Mouse (Mus musculus) heart, postnatal 4 days (tissue): ENCODE measurements around the gene Cyp46a1. TPM values are rescaled to one million over a fixed set of nuclear protein-coding genes. Genes with fewer than 3 reads are reported as not detected.

Source experiments
- DNase-seq: peaks from one replicate; pipeline ENCODE4 v3.0.0; 2021
- total RNA-seq, 2 experiments: library from RNA; stranded (reverse); gene quantifications; 2 replicates each; pipeline ENCODE4 v1.2.3; 2021

Gene Cyp46a1
- 1 to 10 TPM; 2.5 to 3.3 TPM for total RNA-seq

DNA sequence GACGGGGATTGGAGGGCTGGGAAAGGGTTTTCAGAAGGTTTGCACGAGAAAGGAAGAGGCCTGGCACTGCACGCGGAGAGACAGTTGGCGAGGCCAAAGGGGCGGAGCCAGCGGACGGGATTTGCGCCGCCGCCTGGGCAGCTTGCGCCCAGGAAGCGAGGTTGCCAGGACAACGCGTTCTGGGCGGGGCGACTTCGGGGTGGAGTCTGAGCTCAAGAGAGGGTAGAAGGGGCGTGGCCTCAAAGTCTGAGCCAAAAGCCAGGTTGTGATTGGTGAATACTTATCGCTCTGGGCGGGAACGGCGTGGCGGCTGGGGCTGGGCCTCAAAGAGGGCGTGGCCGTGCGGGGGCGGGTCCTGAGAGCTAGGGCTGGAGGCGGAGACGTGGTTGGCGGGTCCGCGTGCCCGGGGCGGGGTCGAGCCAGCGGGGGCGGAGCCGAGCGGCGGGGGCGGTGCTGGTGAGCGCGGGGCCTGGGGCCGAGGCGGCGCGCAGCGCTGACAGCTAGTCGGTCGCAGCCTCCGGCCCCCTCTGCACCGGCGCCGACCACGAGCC is at the start of gene Cyp46a1:
Gene Cyp46a1, plus strand, starts transcription at position 487 of the 551 bp plus-strand sequence.
- peak; percentile 100 for DNase-seq

DNA sequence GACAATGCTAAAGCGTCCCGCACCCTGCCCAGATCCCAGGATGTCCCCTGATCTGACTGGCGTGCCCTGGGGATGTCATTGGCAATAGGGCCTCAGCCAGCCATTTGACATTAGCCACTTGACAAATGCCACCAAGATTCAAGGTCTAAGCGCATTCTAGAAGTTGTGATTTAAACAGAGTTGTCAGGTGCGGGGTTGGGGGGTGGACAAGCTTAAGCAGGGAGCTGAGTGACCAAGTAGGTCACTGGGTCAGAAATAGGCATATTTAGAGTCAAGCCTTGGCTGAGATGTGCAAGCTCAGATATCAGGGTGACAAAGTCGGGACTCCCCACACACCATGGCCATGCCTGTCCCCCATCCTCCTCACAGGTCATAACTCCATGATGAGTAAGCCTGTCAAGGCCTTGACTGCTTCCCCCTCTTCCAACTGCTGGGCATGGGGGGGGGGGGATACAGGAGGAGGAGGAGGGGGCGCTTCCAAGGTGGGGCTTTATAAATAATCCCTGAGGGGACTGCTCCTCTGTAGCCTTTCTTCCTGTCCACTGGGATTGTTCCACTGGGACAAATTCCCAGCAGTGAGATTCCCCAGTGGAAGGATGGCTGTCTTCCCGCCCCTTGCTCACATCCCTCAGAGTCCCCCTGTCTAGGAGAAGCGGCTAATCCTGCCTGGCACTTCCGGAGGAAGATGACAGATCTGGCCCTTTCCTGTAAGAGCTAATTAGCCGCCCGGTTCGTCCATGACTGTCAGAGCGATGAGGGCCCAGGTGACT is 49.5 kb upstream of the Cyp46a1 start:
- DNase-seq = no peak

DNA sequence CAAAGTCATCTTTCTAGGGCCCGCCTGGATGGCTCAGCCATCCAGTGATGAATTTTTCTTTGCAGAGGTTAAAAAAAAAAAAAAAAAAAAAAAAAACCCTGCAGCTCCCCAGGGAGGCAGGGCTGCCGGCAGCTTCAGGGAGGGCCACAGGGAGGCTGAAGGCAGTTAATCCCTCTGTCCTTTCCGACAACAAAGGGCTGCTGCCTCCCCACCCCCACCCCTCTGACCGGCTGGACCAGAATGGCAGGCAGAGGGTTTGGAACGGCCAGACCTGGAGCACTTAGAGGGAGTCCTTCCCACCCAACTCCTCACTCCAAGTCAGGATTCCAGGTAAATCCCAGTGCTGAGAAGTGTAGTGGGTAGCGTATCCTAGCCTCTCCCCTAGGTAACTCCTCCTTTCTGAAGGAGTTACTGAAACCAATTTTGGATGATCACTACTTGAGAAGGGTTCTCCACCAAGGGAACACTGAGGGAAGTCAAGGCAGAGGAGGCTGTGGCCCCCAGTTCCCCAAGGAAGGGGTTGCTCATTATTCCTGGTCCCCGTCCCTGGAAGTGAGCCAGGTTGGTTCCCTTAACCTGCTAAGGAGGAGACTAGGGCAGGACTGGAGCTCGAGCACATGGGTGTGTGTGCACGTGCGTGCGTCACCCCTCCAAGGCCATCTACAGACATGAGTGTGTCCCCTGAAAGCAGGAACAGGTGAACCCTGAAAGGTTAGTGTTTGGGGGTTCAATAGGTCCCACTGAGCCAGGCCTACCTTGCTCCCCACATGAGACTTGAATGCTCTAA is 48.8 kb upstream of the Cyp46a1 start:
- DNase-seq = no peak

DNA sequence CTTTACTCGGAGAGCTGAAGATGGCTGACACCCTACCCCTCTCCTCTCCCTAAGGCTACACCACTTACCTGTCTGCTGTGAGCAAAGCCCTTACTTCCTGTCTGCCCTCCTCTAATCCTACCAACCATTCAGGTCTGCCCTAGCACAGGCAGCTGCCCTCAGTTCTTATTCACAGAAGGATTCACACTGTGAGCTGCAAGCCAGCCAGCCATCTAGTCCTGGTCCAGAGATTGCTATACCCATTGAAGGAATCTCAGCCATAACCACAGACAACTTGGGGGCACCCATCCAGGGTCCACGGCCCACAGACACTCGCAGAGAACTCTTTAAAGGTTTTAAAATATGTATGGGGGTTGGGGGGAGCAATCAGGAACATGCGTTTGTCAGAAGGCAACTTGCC is 47.8 kb upstream of the Cyp46a1 start:
- no peak for DNase-seq

DNA sequence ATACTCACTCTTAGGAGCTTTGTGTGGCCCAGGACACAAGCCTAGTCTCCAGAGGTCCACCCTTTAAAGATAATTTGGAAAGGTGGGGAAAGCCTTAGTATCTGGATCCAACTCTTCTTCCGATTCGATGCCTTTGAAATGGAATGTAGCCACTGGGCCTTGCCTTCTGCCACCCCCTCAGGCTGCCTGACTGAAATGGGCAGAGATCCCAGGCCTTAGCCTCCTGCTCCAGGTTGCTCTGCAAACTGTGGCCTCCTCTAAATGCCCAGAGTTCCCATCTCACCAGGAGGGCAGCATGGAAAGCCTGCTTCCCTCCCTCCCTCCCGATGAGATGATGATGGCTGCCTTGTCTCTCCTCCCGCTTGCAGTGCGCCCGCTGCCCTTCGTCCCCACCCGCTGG is 47.2 kb upstream of the Cyp46a1 start:
- no peak for DNase-seq

DNA sequence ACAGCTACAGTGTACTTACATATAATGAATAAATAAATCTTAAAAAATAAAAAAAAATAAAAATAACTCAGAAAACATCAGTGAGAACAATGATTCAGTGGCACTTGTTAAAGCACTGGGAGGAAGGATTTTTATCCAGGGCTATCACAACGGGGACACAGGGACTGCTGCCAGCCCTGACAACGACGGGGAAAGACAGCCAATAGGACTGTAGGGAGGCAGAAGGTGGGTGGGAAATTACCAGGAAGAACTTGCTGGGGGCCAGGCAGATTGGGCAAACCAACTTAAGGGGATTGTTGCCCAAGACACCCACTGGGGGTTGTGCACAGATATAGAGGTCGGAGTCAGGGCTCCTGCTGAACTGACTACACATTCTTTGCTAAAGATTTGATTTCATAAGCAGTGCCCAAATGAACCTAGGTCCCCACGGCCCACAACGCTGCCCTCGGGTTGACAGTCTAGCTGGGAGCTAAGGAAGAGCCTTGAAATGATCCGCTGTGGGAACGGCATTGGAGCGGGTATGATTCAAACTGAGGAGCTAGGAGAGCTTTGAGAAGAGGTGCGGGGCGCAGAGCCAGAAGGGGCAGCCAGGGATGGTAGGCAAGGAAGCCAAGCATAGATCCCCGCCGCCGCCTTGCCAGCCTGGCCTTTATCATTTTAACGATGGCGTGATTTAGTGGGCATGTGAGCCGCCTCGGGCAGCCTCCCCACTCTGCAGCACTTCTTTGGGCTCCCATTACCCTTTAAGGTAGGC is 45.9 kb upstream of the Cyp46a1 start:
- DNase-seq = no peak

DNA sequence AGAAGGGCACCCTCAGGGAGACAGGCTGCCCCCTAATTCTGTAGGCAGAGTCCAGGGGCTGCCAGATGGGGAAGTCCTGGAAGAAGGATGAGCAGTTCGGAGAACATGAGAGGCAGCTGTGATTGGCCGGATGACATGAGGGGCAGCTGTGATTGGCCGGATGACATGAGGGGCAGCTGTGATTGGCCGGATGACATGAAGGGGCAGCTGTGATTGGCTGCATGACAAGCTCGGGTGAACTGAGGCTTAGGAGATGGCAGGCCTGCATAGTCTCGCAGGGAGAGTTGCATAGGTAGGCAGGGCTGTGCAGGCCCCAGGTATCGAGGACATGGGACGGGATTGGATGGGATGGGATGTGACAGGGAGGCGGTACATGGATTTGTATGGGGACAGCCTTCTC is 41.8 kb upstream of the Cyp46a1 start:
- peak; percentile 45 for DNase-seq

DNA sequence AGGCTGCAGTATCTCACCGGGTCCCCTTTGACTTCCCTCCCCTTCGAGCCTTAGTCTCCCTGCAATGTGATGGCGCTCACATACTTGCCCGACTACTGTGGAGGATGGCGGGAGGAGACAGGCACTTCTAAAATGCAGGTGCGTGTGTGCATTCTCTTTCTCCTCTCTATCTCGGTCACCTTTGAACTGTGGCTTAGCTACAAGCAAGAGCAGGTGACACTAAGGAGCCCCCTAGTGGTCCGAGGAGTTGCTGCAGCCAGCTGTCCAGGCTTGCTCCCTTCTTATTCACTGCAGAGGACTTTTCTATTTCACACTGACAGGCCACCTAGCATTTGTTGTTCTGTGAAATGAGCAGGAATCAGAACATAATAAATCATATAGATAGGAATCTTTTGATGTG is 41.2 kb upstream of the Cyp46a1 start:
- peak; percentile 85 for DNase-seq

DNA sequence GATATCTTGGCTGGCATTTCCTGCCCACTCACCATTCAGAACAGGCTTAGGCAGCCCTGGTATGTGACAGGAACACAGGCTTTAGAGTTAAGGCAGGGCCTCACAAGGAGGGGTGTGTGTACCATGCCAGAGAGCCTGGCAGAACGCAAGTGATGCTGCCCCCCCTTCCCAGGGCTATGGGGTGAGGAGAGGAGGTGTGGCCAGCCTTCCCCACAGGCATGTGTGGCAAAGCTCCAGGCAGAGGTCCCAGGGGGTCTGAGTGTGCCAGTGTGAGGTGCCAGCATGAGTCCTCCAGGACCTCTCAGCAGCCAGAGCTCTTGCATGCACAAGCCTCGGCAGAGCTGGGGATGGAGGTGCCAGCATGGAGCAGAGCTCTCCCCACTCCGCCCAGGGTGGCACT is 39.6 kb upstream of the Cyp46a1 start:
- no peak for DNase-seq

DNA sequence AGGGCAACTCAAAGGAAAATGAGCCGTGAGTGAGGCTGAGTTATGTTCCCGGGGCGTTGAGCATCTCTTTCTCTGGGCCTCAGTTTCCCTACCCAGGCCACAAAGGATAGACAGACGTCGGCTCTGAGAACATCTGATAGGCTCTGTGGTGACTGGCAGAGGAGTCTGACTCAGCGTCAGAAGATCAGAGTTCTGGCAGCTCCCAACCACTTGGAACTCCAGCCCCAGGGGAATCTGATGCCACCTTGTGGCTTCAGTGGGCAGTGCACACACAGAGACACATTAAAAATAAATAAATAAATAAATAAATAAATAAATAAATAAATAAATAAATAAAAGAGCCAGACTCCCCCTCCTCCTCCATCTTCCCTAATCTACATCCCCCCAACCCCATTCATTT is 37.1 kb upstream of the Cyp46a1 start:
- peak; percentile 40 for DNase-seq

DNA sequence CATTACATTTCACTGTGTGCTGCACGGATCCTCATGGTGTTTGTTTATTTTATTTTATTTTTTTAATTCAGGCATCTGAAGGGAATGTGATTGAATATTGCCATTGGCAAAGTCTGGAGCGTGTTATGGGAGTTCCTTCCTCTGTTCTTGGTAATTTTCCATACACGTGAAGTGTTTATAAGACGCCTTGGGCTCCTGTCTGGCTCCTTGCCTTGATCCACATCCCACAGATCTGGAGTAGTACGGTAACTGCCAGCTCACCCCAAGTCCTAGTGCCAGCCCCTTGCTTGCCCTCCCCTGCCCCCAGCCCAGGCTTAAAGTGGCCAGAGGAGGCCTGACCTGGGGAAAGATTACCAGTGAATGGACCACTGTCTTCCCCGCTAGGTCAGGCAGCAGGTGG is 33.2 kb upstream of the Cyp46a1 start:
- DNase-seq = no peak

DNA sequence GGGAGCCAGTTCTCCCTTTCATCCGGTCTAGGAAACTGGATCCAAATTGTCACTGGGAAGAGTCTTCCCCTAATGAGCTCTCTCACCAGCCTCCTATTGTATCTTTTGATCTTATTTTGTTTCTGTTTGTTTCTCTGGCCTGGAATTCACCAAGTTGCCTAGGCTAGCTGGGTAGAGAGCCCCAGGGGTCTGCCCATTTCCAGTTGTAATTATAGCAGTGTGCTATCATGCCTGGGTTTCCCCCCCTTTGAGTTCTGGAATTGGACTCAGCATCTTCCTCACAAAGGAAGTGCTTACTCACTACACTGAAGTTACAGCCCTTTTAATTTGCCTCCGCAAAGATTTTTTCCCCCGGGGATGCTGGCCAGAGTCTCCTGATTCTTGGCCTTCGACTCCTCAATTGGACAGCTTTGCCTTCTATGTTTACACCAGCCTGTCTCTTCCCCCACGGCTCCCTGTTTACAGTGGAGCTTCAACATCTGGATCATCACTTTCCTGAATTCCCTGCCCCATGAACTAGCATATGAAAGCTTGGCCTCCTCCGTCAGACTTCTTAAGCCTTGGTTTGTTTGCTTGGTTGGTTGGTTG is 30.3 kb upstream of the Cyp46a1 start:
- no peak for DNase-seq

DNA sequence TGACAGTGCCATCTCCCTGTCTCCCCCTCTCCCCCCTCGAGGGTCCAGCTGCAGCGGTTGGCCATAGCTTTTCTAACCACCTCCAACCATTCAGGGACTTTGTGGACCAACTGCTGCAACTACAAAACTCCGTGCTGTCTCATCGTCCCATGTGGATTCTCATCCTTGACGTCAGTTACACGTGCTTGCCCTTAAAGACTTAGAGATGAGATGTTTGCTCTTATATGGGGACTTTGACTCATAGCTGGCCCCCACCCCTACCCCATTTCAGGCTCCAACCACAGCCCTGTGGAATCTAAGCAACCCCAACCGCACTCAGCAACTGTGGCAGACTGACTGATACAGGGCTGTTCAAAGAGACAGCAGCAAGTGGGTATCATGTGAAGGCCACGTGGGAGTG is 29.0 kb upstream of the Cyp46a1 start:
- no peak for DNase-seq

DNA sequence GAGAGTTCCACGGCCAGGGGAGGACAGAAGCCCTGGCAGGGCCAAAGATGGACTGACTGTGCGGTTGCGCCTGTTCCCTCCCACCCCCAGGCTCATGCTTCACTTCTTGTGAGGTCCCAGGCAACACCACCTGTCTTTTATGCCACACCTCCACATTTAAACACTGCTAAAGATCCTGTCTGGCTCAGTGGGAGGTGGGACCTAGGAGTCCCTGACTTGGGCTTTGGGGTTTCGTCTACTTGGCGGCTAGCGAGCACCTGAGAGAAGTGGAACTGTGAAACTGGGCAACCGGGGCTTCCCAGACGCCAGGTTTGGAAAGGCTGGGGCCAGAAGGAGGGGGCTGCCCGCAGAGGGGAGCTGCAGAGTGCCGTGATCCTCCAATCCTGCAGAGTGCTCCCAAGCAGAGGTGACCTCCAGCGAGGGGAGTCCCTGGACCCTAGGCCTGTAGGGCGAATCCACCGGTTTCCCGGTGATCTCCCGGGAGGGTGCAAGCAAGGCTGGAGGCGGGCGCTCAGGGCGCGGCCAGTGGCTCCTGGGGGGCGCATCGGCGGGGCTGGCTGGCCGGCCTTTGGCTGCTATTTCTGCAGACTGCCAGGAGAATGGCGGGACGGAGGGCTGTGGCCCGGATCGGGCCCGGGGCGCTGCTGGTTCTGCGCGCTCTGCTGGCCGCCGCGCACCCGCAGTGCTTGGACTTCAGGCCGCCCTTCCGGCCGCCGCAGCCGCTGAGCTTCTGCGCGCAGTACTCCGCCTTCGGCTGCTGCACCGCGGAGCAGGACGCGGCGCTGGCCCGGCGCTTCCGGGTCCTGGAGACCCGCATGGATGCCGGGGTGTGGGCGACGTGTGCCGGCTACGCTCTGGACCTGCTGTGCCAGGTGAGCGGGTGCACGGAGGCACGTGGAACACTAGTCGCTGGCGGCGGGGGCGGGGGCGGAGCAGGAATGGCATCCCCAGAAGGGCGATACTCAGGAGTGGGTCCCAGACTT is 28.1 kb upstream of the Cyp46a1 start, which contains the start of gene Hhipl1:
Gene Hhipl1, plus strand, starts transcription at position 459 of the 983 bp plus-strand sequence.
- peak; percentile 64 for DNase-seq

DNA sequence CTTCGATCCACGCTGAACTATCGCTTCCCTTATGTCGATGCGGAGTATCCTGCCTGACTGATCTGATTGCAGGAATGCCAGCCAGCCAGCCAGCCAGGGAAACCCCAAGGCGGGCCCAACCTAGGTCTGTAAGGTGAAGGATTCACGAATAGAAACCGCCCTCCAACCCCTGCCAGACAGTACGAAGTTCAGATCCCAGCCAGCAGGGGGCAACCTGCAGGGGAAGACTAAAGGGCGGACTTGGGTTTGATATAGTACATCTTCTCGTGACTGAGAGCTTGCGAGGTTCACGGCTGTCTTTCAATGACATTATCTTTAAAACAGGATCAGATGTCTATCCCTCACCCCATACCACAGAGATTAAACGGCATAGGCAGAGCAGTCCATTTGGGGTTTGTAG is 26.6 kb upstream of the Cyp46a1 start:
- DNase-seq = peak; percentile 77

DNA sequence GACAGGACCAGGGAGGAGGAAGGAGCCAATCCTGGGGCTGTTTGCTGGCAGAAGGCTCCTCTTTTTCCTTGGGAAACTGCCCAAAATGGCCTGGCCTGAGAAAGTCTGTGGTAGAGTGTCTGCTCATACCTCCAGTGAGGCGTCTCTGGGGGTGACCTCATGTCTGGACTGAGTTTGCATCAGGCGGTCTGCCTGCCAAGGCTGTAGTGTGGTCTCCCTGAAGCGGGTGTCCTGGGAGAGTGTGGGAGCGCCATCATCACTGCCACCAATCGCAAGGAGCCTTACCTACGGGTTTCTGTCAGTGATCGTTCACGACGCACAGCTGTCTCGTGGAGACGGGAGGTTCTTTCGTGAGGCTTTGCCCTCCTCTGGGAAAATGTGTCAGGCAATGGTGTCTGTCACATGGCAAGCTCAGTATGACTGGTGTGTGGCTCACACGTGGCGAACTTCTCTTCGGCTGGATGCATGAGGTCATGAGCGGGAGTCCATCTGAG is 25.8 kb upstream of the Cyp46a1 start:
- peak; percentile 69 for DNase-seq

DNA sequence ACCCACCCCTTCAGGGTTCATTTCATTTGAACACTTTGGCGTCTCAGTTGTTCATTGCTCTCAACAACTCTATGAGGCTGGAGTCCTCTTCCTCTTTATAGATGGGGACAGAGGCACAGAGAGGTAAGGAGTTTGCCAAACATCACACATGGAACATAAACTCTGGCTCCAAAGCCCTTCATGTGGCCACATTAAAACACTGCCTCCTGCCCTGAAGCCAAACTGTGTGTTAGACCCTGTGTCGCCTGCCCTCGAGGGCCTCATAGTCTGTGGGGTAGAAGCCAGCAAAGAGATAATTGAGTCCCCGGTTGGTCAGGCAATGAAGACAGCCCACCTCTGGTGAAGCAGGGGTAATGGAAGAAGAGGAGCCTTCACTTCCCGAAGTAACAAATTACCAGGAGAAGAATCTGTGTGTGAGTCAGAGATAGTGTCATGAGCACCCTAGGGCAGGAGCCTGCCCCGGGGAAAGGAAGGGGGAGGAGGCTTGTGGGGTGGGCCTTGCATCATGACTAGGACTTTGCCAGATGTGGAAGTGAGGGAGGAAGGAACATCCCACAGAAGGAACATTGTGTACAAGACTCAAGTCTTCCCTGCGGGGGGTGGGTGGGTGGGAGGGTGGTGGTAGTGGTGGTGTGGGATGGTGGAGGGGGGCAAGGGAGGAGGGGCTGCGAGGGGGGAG is 24.9 kb upstream of the Cyp46a1 start:
- DNase-seq = peak; percentile 48

DNA sequence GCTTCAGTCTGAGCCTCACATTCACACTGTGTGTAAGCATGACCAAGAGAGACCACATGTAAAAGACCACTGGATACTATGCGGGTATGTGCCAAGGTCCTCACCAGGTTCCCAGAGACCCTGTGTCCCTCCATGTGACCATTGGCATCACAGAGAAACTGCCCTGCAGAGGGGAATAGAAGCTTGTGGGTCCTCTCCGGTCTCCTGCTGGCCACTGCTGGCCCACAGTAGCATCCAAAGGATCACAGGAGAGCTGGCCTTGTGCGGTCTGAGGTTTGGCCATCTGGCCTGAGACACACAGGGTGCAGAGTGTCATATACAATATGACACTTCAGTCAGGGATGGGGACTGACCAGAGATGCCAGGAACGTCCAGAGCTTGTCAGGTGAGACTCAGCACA is 24.1 kb upstream of the Cyp46a1 start:
- no peak for DNase-seq

DNA sequence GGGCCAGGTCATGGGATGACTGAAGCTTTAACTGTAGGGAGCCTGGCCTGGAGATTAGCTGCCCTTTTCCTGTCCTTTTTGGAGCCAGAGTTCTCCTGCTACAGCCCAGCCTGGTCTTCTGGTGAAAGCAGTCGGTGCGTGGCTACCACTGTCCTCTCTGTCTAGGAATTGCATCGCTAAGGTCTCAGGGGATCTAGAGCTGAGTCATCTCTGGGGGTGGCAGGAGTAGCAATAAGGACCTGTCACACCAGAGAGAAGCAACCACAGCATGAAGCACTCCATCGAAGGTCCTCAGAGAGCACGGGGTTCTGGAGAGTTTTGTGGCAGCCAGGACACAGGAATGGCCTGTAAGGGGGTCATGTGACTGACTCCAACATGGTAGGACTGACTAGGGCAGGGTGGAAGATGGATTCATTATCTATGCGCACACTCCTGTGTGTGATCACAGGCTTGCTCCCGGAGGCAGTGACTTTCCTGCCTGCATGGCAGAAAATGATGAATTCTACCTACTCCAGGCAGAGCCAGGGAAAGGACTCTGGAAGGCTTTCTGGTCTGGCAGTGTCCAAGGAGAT is 23.6 kb upstream of the Cyp46a1 start:
- DNase-seq = no peak

DNA sequence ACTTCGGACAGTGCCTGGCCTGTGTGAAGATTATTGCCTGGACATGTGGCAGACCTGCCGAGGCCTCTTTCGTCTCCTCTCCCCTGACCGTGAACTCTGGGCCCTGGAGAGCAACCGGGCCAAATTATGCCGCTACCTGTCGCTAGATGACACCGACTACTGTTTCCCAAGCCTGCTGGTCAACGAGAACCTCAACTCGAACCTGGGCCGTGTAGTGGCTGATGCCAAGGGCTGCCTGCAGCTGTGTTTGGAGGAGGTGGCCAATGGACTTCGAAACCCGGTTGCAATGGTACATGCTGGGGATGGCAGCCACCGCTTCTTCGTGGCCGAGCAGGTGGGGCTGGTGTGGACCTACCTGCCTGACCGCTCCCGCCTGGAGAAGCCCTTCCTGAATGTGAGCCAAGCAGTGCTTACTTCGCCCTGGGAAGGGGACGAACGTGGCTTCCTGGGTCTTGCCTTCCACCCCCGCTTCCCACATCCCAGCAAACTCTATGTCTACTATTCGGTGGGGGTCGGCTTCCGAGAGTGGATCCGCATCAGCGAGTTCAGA is 22.4 kb upstream of the Cyp46a1 start:
- no peak for DNase-seq
